Mouse (Mus musculus) left cerebral cortex, adult 2 months (tissue): ENCODE measurements around the gene Ric3. TPM values are rescaled to one million over a fixed set of nuclear protein-coding genes. Genes with fewer than 3 reads are reported as not detected.

Experiments used
- DNase-seq, 2 experiments: peaks; one replicate each; pipeline ENCODE4 v3.0.0; 2021 to 2022; ENCODE audit warnings: low spot score in 2 of 2, mixed read lengths in 1 of 2; ENCODE audit errors: extremely low spot score in 1 of 2
- H3K27ac ChIP-seq: fragments of 200-600 bp; 2 replicates; pipeline ENCODE4 v1.8.1; 2022
- H3K4me3 ChIP-seq: fragments of 200-600 bp; 2 replicates; pipeline ENCODE4 v1.8.1; 2022
- CTCF ChIP-seq: fragments of 200-600 bp; IDR thresholded peaks from 2 replicates; pipeline ENCODE4 v1.8.1; 2022; ENCODE audit warnings: antibody characterized with exemption, mild to moderate bottlenecking, moderate library complexity
- intact Hi-C: fragments of 180-260 bp; cut with DNase I; formaldehyde crosslinking; loops from one replicate; pipeline ENCODE4 v1.15.1; 2025
- total RNA-seq, 2 experiments: library from RNA; stranded (reverse); gene quantifications; 2 replicates each; pipeline ENCODE4 v1.2.3; 2021

Ric3 gene
- total RNA-seq, 2 experiments from 2014 or later, result 63.7 to 66.3 TPM

DNA sequence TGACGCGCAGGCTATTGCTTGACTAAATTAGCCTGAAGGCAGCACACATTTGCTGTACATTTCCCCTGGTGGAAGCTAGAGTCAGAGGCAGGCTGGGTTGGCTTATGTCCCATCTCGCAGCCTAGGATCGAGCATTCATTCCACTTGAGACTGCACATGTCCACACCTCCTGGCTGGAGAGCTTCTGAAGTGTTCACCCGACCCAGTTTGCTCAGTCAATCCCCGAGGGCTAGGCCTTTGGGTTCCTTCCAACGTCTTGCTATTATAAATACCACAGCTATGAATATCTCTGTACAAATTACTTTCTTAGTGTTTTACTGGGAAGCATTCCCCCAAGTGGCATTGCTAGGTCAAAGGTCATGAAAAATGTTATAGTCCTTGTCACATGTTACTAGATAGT, 89.9 kb downstream of the Ric3 start:
- intact Hi-C loops, result no loop called here
- no peak for DNase-seq
- Histone ChIP-seq H3K4me3 (no peak overlapping the region), H3K27ac (no peak overlapping the region)
- no peak for TF ChIP-seq CTCF

DNA sequence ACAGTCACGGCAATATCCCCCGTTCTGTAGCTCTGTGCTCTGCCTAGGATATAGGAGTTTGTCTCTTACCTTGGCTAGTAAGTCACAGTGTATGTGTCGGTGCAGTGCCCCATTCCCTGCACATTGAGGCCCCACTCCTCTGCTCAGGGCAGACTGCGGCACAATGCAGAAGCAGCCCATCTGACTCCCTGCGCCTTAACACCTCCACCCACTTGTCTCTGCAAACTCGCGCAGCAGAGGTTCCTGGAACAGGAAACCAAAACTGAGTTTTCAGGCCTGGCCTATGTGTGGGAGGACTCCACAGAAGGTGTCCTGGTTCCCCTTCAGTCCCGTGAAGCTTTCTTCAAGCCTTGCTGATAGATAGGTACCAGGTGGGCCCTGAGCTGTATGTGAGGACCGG, 91.9 kb downstream of the Ric3 start:
- H3K4me3 ChIP-seq, result peak overlapping the region; percentile 28; the same call in 1 of the 2 replicates
- peak; percentile 58 to 73 for DNase-seq
- peak overlapping the region; percentile 90 for H3K27ac ChIP-seq
- intact Hi-C loops, result loop anchor here (2.0 kb wide), 1 partner anchor 20 kb away; no protein-coding TSS in a partner anchor
- TF ChIP-seq CTCF, result no peak

DNA sequence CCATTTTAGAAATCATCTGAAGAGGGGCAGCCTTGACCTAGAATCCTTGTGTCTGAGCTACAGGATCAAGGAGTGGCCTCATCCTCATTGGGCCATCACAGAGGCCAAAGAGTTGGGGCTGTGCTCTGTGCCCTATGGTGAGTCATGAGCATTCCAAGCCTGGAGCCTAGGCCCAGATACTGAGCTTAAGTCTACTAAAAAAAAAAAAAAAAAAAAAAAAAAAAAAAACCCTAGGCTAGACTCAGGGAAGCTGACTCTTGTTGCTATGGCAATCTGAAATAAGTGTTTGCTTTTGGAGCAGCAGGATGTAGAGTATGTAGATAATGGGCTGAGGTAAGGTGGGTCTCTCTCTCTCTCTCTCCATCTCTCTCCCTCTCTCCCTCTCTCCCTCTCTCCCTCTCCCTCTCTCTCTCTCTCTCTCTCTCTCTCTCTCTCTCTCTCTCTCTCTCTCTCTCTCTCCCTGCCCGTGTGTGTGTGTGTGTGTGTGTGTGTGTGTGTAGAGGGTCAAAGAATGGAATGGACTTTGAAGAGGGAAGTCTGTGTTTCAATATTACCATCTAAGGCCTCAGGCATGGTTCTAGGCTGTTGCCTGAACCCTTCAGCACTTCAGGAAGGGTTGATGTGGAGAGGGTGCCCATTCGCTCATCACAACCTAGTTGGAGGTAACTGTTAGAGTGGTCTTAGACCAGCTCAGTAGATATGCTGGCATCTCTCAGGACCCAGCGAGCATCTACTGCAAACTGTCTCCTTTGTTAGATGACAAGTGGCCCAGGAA, 97.0 kb downstream of the Ric3 start:
- TF ChIP-seq CTCF, result no peak
- Histone ChIP-seq H3K4me3 (no peak overlapping the region), H3K27ac (no peak overlapping the region)
- DNase-seq, result no peak
- intact Hi-C loops, result no loop called here

Other genes with a start within 250 kb of the Ric3 start
- not detected for gene Olfr516, start 232.8 kb downstream of the Ric3 start, total RNA-seq
- not detected for gene Olfr517, start 211.0 kb downstream of the Ric3 start, total RNA-seq
- not detected for gene Olfr518, start 198.3 kb downstream of the Ric3 start, total RNA-seq
- gene Olfr519, start 188.9 kb downstream of the Ric3 start, total RNA-seq, result not detected
- gene Nlrp10, start 153.2 kb downstream of the Ric3 start, total RNA-seq, result under 1 TPM; 0.40 to 0.48 TPM
- gene Eif3f, start 148.9 kb downstream of the Ric3 start, total RNA-seq, result 10 to 100 TPM; 95.6 to 96.2 TPM
- 100 to 1,000 TPM; 140 to 148 TPM for gene Tub, start 133.0 kb downstream of the Ric3 start, total RNA-seq
- gene Lmo1, start 91.9 kb upstream of the Ric3 start, total RNA-seq, result 10 to 100 TPM; 13.7 to 15.4 TPM